Mouse (Mus musculus) kidney, embryonic 15.5 days (tissue): ENCODE data around the gene Tlr9. TPM values are rescaled to one million over a fixed set of nuclear protein-coding genes. Genes with fewer than 3 reads are reported as not detected.

Experiments used
- ATAC-seq: fragments of 200-750 bp; cut with Nextera tagmentation; replicated peaks from 2 replicates; pipeline ENCODE4 v1.8.0; 2017; ENCODE audit warnings: moderate TSS enrichment; ENCODE audit not compliant: low FRiP score
- H3K27ac ChIP-seq: fragments of 300-500 bp; sonication (generic); 2 replicates; pipeline ENCODE4 v1.5.1; 2015; ENCODE audit warnings: mild to moderate bottlenecking, inconsistent platforms
- H3K27me3 ChIP-seq: fragments of 300-500 bp; sonication (generic); 2 replicates; pipeline ENCODE4 v1.6.1; 2015; ENCODE audit warnings: inconsistent platforms
- H3K36me3 ChIP-seq: fragments of 300-500 bp; sonication (generic); 2 replicates; pipeline ENCODE4 v1.6.1; 2015; ENCODE audit warnings: inconsistent platforms
- H3K4me1 ChIP-seq: fragments of 300-500 bp; sonication (generic); 2 replicates; pipeline ENCODE4 v1.6.1; 2015; ENCODE audit warnings: inconsistent platforms
- H3K4me2 ChIP-seq: fragments of 300-500 bp; sonication (generic); 2 replicates; pipeline ENCODE4 v1.6.1; 2015; ENCODE audit warnings: moderate library complexity, mild to moderate bottlenecking, inconsistent platforms
- H3K4me3 ChIP-seq: fragments of 300-500 bp; sonication (generic); replicated peaks from 2 replicates; pipeline ENCODE4 v1.5.1; 2015; ENCODE audit warnings: mild to moderate bottlenecking, inconsistent platforms
- H3K9ac ChIP-seq: fragments of 300-500 bp; sonication (generic); 2 replicates; pipeline ENCODE4 v1.6.1; 2015; ENCODE audit warnings: mild to moderate bottlenecking, inconsistent platforms
- H3K9me3 ChIP-seq: fragments of 300-500 bp; sonication (generic); replicated peaks from 2 replicates; pipeline ENCODE4 v1.6.1; 2016; ENCODE audit warnings: inconsistent platforms
- WGBS: fragments of 180-500 bp; shearing (Covaris S2); methylation state at CpG from one replicate; pipeline ENCODE4 v1.1.7; 2015; ENCODE audit warnings: mixed read lengths; 5-methylcytosine and 5-hydroxymethylcytosine counted together
- polyA plus RNA-seq: library from polyadenylated mRNA; unstranded; fragments of >200 nt; fragmentation: Nextera tagmentation; extraction: Ambion mirVana; gene quantifications from 2 replicates; pipeline ENCODE4 v1.2.1, GENCODE M21; 2015

The Tlr9 gene
- polyA plus RNA-seq, 1 experiment from 2014 or later = 0.09 TPM

GRCm38 (mm10) chr9:106237878-106238277, 15.5 kb downstream of the Tlr9 start:
- ATAC-seq = no peak

GRCm38 (mm10) chr9:106241541-106242164, 19.3 kb downstream of the Tlr9 start:
- WGBS = 87% methylated on average over 10 of the region's 10 CpGs
- no peak overlapping the region for H3K4me2 ChIP-seq

More at GRCm38 (mm10) chr9:106237878-106238277, 15.5 kb downstream of the Tlr9 start:
- no peak overlapping the region for H3K4me3 ChIP-seq
- 92% methylated on average over 10 of the region's 10 CpGs for WGBS
- H3K27ac ChIP-seq = peak overlapping the region; percentile 23; the same call in 1 of the 2 replicates
- no peaks in the 10 kb centered on the region for H3K27me3 ChIP-seq
- peaks cover 99% of the 10 kb centered on the region for H3K36me3 ChIP-seq
- no peaks in the 10 kb centered on the region for H3K9me3 ChIP-seq
- H3K9ac ChIP-seq = no peak overlapping the region
- H3K4me2 ChIP-seq = no peak overlapping the region
- peaks cover 11% of the 10 kb centered on the region for H3K4me1 ChIP-seq

GRCm38 (mm10) chr9:106242813-106243488, 20.6 kb downstream of the Tlr9 start:
- Histone ChIP-seq H3K4me3 (no peak overlapping the region), H3K27ac (peak overlapping the region; percentile 48), H3K9ac (no peak overlapping the region), H3K4me1 (peaks cover 28% of the 10 kb centered on the region), H3K9me3 (no peaks in the 10 kb centered on the region), H3K36me3 (peaks cover 61% of the 10 kb centered on the region), H3K27me3 (no peaks in the 10 kb centered on the region), H3K4me2 (no peak overlapping the region)
- WGBS = 55% methylated on average over 19 of the region's 19 CpGs
- ATAC-seq = no peak

More at GRCm38 (mm10) chr9:106241541-106242164, 19.3 kb downstream of the Tlr9 start:
- Histone ChIP-seq H3K9ac (no peak overlapping the region), H3K27ac (no peak overlapping the region), H3K36me3 (peaks cover 74% of the 10 kb centered on the region), H3K9me3 (no peaks in the 10 kb centered on the region), H3K27me3 (no peaks in the 10 kb centered on the region), H3K4me1 (peaks cover 20% of the 10 kb centered on the region), H3K4me3 (no peak overlapping the region)
- ATAC-seq = no peak

- 84% methylated on average over 11 of the region's 11 CpGs for whole genome bisulfite sequencing
- peaks cover 44% of the 10 kb centered on the region for H3K4me1 ChIP-seq
- H3K4me2 ChIP-seq = no peak overlapping the region
- H3K9ac ChIP-seq = no peak overlapping the region
- no peaks in the 10 kb centered on the region for H3K27me3 ChIP-seq
- no peaks in the 10 kb centered on the region for H3K9me3 ChIP-seq
- H3K27ac ChIP-seq = 0 out of 2 replicates have a peak overlapping the region, but pooled peaks have one; percentile 4
- H3K36me3 ChIP-seq = peaks cover 7% of the 10 kb centered on the region
- no peak overlapping the region for H3K4me3 ChIP-seq
- ATAC-seq = no peak
Measured at GRCm38 (mm10) chr9:106249550-106249949, 27.2 kb downstream of the Tlr9 start.

- Histone ChIP-seq H3K27me3 (no peaks in the 10 kb centered on the region), H3K9ac (no peak overlapping the region), H3K36me3 (peaks cover 2% of the 10 kb centered on the region), H3K4me3 (no peak overlapping the region), H3K4me2 (no peak overlapping the region), H3K27ac (0 out of 2 replicates have a peak overlapping the region, but pooled peaks have one; percentile 4), H3K9me3 (no peaks in the 10 kb centered on the region), H3K4me1 (peaks cover 39% of the 10 kb centered on the region)
- 31% methylated on average over 4 of the region's 4 CpGs for WGBS
- no peak for ATAC-seq
Measured at GRCm38 (mm10) chr9:106250245-106250644, 27.8 kb downstream of the Tlr9 start.

DNA sequence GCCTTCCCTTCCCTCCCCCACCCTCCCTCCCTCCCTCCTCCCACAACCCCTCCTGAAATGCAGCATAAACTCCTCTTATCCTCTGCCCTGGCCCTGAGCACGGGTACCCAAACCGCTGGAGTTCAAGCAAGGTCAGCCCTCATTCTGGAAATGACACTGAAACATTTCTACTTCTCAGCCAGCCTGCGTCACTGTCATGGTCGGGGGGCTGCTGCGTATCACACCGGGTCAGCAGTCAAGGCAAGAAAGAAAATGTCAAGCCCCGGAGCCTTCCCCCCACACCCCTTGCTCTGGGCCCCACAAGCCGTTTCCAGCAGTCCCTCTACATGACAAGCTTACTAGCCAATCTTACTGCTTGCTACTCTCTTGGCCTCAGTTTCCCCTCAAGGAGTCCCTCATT, 28.7 kb downstream of the Tlr9 start:
- Histone ChIP-seq H3K27ac (no peak overlapping the region), H3K4me2 (no peak overlapping the region), H3K4me3 (no peak overlapping the region), H3K9me3 (no peaks in the 10 kb centered on the region), H3K36me3 (no peaks in the 10 kb centered on the region), H3K9ac (no peak overlapping the region), H3K27me3 (no peaks in the 10 kb centered on the region), H3K4me1 (peaks cover 35% of the 10 kb centered on the region)
- ATAC-seq = no peak
- WGBS = 46% methylated on average over 8 of the region's 8 CpGs

DNA sequence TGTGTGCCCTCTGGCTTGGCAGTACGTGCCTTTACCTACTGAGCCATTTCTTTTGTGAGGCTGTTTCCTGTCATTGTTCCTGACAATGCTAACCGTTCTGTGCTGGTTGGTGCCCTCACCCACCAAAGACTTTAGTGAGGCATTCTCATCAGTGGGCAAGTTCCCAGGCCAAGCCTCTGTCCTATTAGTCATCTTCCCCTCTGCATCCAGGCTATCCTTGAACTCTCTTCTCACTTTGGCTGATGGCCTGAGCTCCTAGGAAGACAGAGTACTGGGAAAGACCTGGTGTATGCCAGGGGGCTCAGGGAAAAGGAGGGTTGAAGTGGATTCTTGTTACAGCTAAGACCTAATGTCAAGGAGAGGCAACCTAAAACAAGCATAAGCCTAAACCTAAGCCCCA, 31.6 kb downstream of the Tlr9 start:
- Histone ChIP-seq H3K36me3 (no peaks in the 10 kb centered on the region), H3K9me3 (no peaks in the 10 kb centered on the region), H3K9ac (no peak overlapping the region), H3K4me1 (peaks cover 17% of the 10 kb centered on the region), H3K27me3 (no peaks in the 10 kb centered on the region), H3K4me2 (no peak overlapping the region), H3K4me3 (no peak overlapping the region), H3K27ac (no peak overlapping the region)
- WGBS = 74% methylated on average over 2 of the region's 2 CpGs
- no peak for ATAC-seq

GRCm38 (mm10) chr9:106258412-106258811, 36.0 kb downstream of the Tlr9 start:
- Histone ChIP-seq H3K4me3 (no peak overlapping the region), H3K4me2 (no peak overlapping the region), H3K27ac (no peak overlapping the region), H3K4me1 (no peaks in the 10 kb centered on the region), H3K27me3 (no peaks in the 10 kb centered on the region), H3K36me3 (no peaks in the 10 kb centered on the region), H3K9ac (no peak overlapping the region), H3K9me3 (no peaks in the 10 kb centered on the region)
- ATAC-seq = no peak
- 87% methylated on average over 4 of the region's 4 CpGs for WGBS

- no peak for ATAC-seq
- H3K9me3 ChIP-seq = no peaks in the 10 kb centered on the region
- H3K4me1 ChIP-seq = no peaks in the 10 kb centered on the region
- H3K36me3 ChIP-seq = no peaks in the 10 kb centered on the region
- WGBS = 74% methylated on average over 5 of the region's 5 CpGs
- H3K27me3 ChIP-seq = no peaks in the 10 kb centered on the region
- no peak overlapping the region for H3K27ac ChIP-seq
- H3K4me3 ChIP-seq = no peak overlapping the region
- no peak overlapping the region for H3K9ac ChIP-seq
- no peak overlapping the region for H3K4me2 ChIP-seq
Measured at GRCm38 (mm10) chr9:106258990-106259389, 36.6 kb downstream of the Tlr9 start.

DNA sequence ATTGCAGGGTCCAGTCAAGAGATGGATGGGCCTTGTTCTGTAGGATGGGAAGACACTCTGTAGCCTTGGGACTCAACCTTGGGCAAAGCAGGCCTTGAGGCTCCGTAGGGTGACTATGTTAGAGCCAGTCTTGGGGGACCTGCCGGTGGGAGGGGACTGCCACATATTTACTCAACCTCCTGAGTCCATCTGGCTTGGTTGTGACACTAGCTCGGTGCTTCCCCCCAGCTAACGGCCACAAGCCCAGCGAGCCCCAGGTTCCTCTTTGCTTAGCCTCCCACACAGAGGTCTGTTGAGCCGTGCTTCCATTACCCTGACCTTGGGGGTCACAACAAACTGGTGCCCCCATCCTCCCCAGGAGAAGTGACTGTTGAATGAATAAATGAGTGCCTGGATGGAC, 38.7 kb downstream of the Tlr9 start:
- ATAC-seq = no peak
- Histone ChIP-seq H3K9me3 (no peaks in the 10 kb centered on the region), H3K9ac (no peak overlapping the region), H3K4me2 (no peak overlapping the region), H3K4me1 (no peaks in the 10 kb centered on the region), H3K36me3 (no peaks in the 10 kb centered on the region), H3K27ac (no peak overlapping the region), H3K27me3 (no peaks in the 10 kb centered on the region), H3K4me3 (no peak overlapping the region)
- 69% methylated on average over 6 of the region's 6 CpGs for WGBS

GRCm38 (mm10) chr9:106261491-106261890, 39.1 kb downstream of the Tlr9 start:
- Histone ChIP-seq H3K27me3 (no peaks in the 10 kb centered on the region), H3K36me3 (no peaks in the 10 kb centered on the region), H3K9ac (no peak overlapping the region), H3K27ac (no peak overlapping the region), H3K4me3 (no peak overlapping the region), H3K4me2 (no peak overlapping the region), H3K4me1 (no peaks in the 10 kb centered on the region), H3K9me3 (no peaks in the 10 kb centered on the region)
- WGBS = 81% methylated on average over 3 of the region's 3 CpGs
- ATAC-seq = no peak

GRCm38 (mm10) chr9:106262075-106262474, 39.7 kb downstream of the Tlr9 start:
- 87% methylated on average over 3 of the region's 3 CpGs for WGBS
- Histone ChIP-seq H3K36me3 (no peaks in the 10 kb centered on the region), H3K9ac (no peak overlapping the region)

More at GRCm38 (mm10) chr9:106262075-106262474, 39.7 kb downstream of the Tlr9 start:
- Histone ChIP-seq H3K4me3 (no peak overlapping the region), H3K4me1 (no peaks in the 10 kb centered on the region), H3K27me3 (no peaks in the 10 kb centered on the region), H3K27ac (no peak overlapping the region), H3K9me3 (no peaks in the 10 kb centered on the region), H3K4me2 (no peak overlapping the region)
- no peak for ATAC-seq
